Mouse (Mus musculus): ENCODE measurements at regions not wholly inside any gene's neighbourhood (a gene's known extent, or its start where the extent isn't known, plus 50 kb on each side); places are given as distances from the start of the nearest gene placed in this dataset.

DNA sequence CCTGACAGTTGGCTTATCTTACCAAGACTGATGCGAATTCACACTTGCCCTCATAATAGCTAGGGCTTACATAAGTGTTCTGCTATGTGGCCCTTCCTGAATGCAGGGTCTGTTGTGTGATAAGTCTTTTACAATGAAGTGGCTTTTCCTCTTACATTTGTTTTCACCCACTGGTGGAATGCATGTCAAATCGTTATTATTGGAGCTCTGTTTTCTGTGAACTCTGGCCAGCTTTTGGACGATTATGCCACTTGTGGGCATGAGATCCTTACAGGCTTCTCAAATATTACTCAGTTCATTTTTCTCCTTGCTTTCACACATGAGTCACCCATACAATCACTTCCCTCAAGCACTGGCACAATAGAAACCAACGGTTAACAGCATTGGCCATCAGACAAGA is 144.9 kb upstream of the Rap2b start:
- TF ChIP-seq EP300 (IDR thresholded peaks at IDR 0.05; ENCODE audit: low read depth) (no peak), CTCF (IDR thresholded peaks at IDR 0.05; ENCODE audit: low read depth) (no peak)
